Mouse (Mus musculus) megakaryocyte, embryonic 14.5 days (primary cell): ENCODE measurements around the gene Rassf5.

ENCODE experiments used
- FLI1 ChIP-seq: IDR thresholded peaks from 2 replicates; pipeline ENCODE4 v1.6.1; 2012; ENCODE audit warnings: low read length, inconsistent platforms, mixed read lengths
- GATA1 ChIP-seq: IDR thresholded peaks from 3 replicates; pipeline ENCODE4 v1.6.1; 2012; ENCODE audit warnings: mixed read lengths, low read length, inconsistent platforms, borderline replicate concordance

DNA sequence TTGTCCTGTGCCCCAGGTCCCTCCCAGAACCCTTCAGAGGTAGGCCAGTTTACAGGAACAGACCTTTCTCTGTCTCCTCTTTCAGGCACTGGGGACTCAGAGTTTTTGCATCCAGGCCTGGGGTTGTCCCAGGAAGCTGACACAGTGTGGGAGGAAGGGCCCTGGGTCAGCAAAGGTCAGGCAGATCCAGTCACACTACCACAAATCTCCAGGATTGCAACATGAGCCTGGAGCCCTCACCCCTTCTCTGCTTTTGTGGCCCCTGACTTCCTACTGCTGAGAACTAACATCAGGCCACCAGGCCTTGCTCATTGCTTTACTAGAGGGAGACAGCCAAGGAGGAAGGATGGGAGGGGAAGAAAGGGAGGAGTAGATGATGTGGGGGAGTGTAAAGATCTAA, 31.8 kb upstream of the Rassf5 start:
- TF ChIP-seq FLI1 = no peak
- TF ChIP-seq GATA1 = no peak
